Mouse (Mus musculus) liver, adult 2 months (tissue): ENCODE measurements around the gene Wipf1. TPM values are rescaled to one million over a fixed set of nuclear protein-coding genes. Genes with fewer than 3 reads are reported as not detected.

Experiments
- DNase-seq: peaks from one replicate; pipeline ENCODE4 v3.0.0-alpha.2; 2011; ENCODE audit warnings: low read depth, low spot score; ENCODE audit errors: extremely low read depth
- H3K27ac ChIP-seq: fragments of 200-500 bp; replicated peaks from 2 replicates; pipeline ENCODE4 v1.5.1; 2012; ENCODE audit warnings: low read depth, mild to moderate bottlenecking, control low read depth, inconsistent platforms, low read length; ENCODE audit not compliant: insufficient read depth
- H3K27me3 ChIP-seq: fragments of 200-500 bp; 2 replicates; pipeline ENCODE4 v1.6.1; 2012; ENCODE audit warnings: mild to moderate bottlenecking, moderate library complexity, low read length, inconsistent platforms; ENCODE audit not compliant: control insufficient read depth, insufficient read depth
- H3K36me3 ChIP-seq: fragments of 200-500 bp; 2 replicates; pipeline ENCODE4 v1.6.1; 2012; ENCODE audit warnings: low read length, inconsistent platforms; ENCODE audit not compliant: control insufficient read depth, insufficient read depth
- H3K4me1 ChIP-seq: fragments of 200-500 bp; 2 replicates; pipeline ENCODE4 v1.6.1; 2011; ENCODE audit warnings: low read length; ENCODE audit not compliant: control insufficient read depth, insufficient read depth
- H3K4me3 ChIP-seq: fragments of 200-500 bp; 2 replicates; pipeline ENCODE4 v1.5.1; 2011; ENCODE audit warnings: low read depth, mild to moderate bottlenecking, control low read depth, low read length, moderate library complexity; ENCODE audit not compliant: insufficient read depth
- H3K79me2 ChIP-seq: fragments of 200-500 bp; 2 replicates; pipeline ENCODE4 v1.6.1; 2012; ENCODE audit warnings: inconsistent platforms, mild to moderate bottlenecking, low read length, moderate library complexity; ENCODE audit not compliant: control insufficient read depth, insufficient read depth
- H3K9ac ChIP-seq: fragments of 200-500 bp; 2 replicates; pipeline ENCODE4 v1.6.1; 2012; ENCODE audit warnings: low read depth, mild to moderate bottlenecking, control low read depth, inconsistent platforms, low read length
- CTCF ChIP-seq: fragments of 200-500 bp; IDR thresholded peaks from 2 replicates; pipeline ENCODE4 v1.5.1; 2011; ENCODE audit warnings: low read depth, low read length, control low read depth
- POLR2A ChIP-seq: fragments of 200-500 bp; IDR thresholded peaks from 2 replicates; pipeline ENCODE4 v1.6.1; 2011; ENCODE audit warnings: low read length, control low read depth; ENCODE audit not compliant: insufficient read depth; ENCODE audit errors: extremely low read depth
- WGBS: fragments of 180-500 bp; shearing (Covaris S2); methylation state at CpG from one replicate; pipeline ENCODE4 v1.1.7; 2018; 5-methylcytosine and 5-hydroxymethylcytosine counted together
- polyA plus RNA-seq: library from polyadenylated mRNA; depleted of rRNA; stranded (reverse); fragments of >200 nt; gene quantifications from 2 replicates; pipeline ENCODE4 v1.2.3, GENCODE M21; 2012
- total RNA-seq: library from RNA; depleted of rRNA; stranded (reverse); fragments of >200 nt; gene quantifications from 2 replicates; pipeline ENCODE4 v1.2.3, GENCODE M21; 2014

Gene Wipf1
- total and polyA plus RNA-seq, 2 experiments = 1.4 to 1.7 TPM

GRCm38 (mm10) chr2:73491442-73492241, 37.9 kb downstream of the Wipf1 start:
- TF ChIP-seq POLR2A (no peak), CTCF (peak; percentile 68)
- Histone ChIP-seq H3K36me3 (no peaks in the 10 kb centered on the region), H3K4me1 (peaks cover 9% of the 10 kb centered on the region; the same call in 1 of the 2 replicates), H3K9ac (no peak overlapping the region), H3K79me2 (no peaks in the 10 kb centered on the region; the same call in 1 of the 2 replicates), H3K27ac (no peak overlapping the region), H3K27me3 (no peaks in the 10 kb centered on the region), H3K4me3 (no peak overlapping the region)
- no peak for DNase-seq
- 51% methylated on average over 9 of the region's 9 CpGs for WGBS

GRCm38 (mm10) chr2:73490466-73490865, 39.1 kb downstream of the Wipf1 start:
- TF ChIP-seq POLR2A (no peak), CTCF (no peak)
- WGBS = 78% methylated on average over 1 of the region's 1 CpGs
- Histone ChIP-seq H3K36me3 (no peaks in the 10 kb centered on the region), H3K79me2 (no peaks in the 10 kb centered on the region; the same call in 1 of the 2 replicates), H3K27me3 (no peaks in the 10 kb centered on the region), H3K4me1 (peaks cover 9% of the 10 kb centered on the region; the same call in 1 of the 2 replicates), H3K27ac (no peak overlapping the region), H3K9ac (no peak overlapping the region), H3K4me3 (no peak overlapping the region)
- DNase-seq = no peak

GRCm38 (mm10) chr2:73486120-73486601, 43.4 kb downstream of the Wipf1 start:
- no peaks in the 10 kb centered on the region for H3K36me3 ChIP-seq
- no peak for DNase-seq
- peak overlapping the region; percentile 55 for H3K27ac ChIP-seq
- TF ChIP-seq CTCF (no peak), POLR2A (no peak)
- WGBS = 69% methylated on average over 8 of the region's 8 CpGs
- peak overlapping the region; percentile 34; the same call in 1 of the 2 replicates for H3K4me3 ChIP-seq
- no peaks in the 10 kb centered on the region for H3K27me3 ChIP-seq
- peaks cover 3% of the 10 kb centered on the region; the same call in 1 of the 2 replicates for H3K4me1 ChIP-seq
- H3K79me2 ChIP-seq = no peaks in the 10 kb centered on the region; the same call in 1 of the 2 replicates
- no peak overlapping the region for H3K9ac ChIP-seq

- H3K4me1 ChIP-seq = peaks cover 3% of the 10 kb centered on the region; the same call in 1 of the 2 replicates
- peak; percentile 26 for DNase-seq
- WGBS = 59% methylated on average over 26 of the region's 26 CpGs
- no peak for TF ChIP-seq CTCF
- no peak for TF ChIP-seq POLR2A
- H3K79me2 ChIP-seq = peaks cover under 1% of the 10 kb centered on the region; the same call in 1 of the 2 replicates
- peak overlapping the region; percentile 25 for H3K9ac ChIP-seq
- no peaks in the 10 kb centered on the region for H3K36me3 ChIP-seq
- H3K4me3 ChIP-seq = peak overlapping the region; percentile 34
- H3K27me3 ChIP-seq = no peaks in the 10 kb centered on the region
- H3K27ac ChIP-seq = peak overlapping the region; percentile 55
Observed at GRCm38 (mm10) chr2:73485236-73486119, 44.1 kb downstream of the Wipf1 start.

- 38% methylated on average over 15 of the region's 15 CpGs for WGBS
- H3K27me3 ChIP-seq = no peaks in the 10 kb centered on the region
- TF ChIP-seq POLR2A (no peak), CTCF (no peak)
- peak overlapping the region; percentile 25 for H3K9ac ChIP-seq
- peaks cover 7% of the 10 kb centered on the region; the same call in 1 of the 2 replicates for H3K79me2 ChIP-seq
- DNase-seq = no peak
- H3K36me3 ChIP-seq = no peaks in the 10 kb centered on the region
- H3K4me3 ChIP-seq = peak overlapping the region; percentile 28
- peaks cover 3% of the 10 kb centered on the region; the same call in 1 of the 2 replicates for H3K4me1 ChIP-seq
- peak overlapping the region; percentile 55 for H3K27ac ChIP-seq
Observed at GRCm38 (mm10) chr2:73484561-73485235, 44.8 kb downstream of the Wipf1 start.
